Mouse (Mus musculus) gastrocnemius, postnatal 14 days (tissue): ENCODE data around the gene Ube2e2. TPM values are rescaled to one million over a fixed set of nuclear protein-coding genes. Genes with fewer than 3 reads are reported as not detected.
A peak's percentile ranks its signal among the peaks of the same experiment; 100 is the strongest.

ENCODE experiments used
- DNase-seq: peaks from one replicate; pipeline ENCODE4 v3.0.0; 2021; ENCODE audit warnings: mixed read lengths
- intact Hi-C: fragments of 180-260 bp; cut with DNase I; formaldehyde crosslinking; loops from one replicate; pipeline ENCODE4 v1.15.1; 2025; ENCODE audit warnings: low total_unique reads
- long read RNA-seq, 2 experiments: library from polyadenylated mRNA; stranded (forward); transcript quantifications; one replicate each; pipeline ENCODE4 v2.0.0; 2021
- total RNA-seq, 2 experiments: library from RNA; stranded (reverse); gene quantifications; 2 replicates each; pipeline ENCODE4 v1.2.3; 2021

Ube2e2 gene
- 10 to 100 TPM; 11.9 to 14.9 TPM for total RNA-seq
- long read RNA-seq, experiment 1: 0 reads
- long read RNA-seq, experiment 2, partial matches to known transcripts: 1 of 4 reads
- long read RNA-seq, experiment 2, other reads (novel, unspliced or antisense): 2 of 4 reads

DNA sequence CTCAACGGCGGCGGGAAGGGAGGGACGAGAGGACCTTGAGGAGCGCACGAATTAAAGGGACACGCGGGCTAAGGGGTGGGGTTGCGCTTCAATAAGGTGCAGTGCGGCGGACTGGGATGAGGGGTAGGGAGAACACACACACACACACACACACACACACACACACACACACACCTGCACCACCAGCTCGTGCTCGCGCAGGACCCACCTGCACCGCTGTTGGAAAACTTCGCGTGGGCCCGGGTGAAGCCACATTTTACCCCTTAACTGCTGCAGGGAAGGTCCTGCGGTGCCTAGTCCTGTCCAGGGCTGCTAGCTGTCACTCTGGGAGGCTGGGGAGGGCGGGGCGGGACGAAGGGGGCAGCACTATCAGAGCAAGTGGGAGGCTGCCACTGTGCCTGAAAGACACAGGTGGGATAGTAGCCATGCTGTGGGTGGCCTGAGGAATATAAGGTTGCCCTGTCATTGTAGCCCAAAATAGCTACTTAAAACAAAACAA is at the start of gene Ube2e2:
Gene Ube2e2 (minus strand): TSS at position 321 of the 499 bp plus-strand sequence.
- no peak for DNase-seq
- intact Hi-C loops: no loop called here

DNA sequence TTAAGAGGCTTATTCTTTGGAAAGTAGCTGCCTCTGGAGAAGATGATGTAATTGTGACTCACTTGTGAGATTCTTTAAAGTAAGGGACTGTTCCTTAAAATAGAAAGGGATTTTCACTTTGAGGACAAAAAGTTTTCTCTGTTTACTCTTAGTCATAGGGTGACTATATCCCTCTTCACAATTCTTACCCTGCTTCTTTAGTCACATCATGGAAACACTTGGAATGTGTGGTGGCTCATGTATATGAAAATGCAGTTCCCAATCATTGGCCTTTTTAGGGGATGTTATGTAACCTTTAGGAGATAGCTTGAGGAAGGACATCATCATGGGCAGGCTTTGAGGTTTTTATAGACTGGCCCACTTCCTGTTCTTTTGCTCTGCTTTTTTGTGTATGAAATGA is 46.0 kb upstream of the Ube2e2 start:
- no peak for DNase-seq
- intact Hi-C loops: no loop called here

- DNase-seq: no peak
- intact Hi-C loops: no loop called here
These were observed 9.5 kb upstream of the Ube2e2 start for GRCm38 (mm10) chr14:18903553-18903952.

- intact Hi-C loops: no loop called here
- DNase-seq: peak; percentile 94
These were observed 733 bp downstream of the Ube2e2 start for GRCm38 (mm10) chr14:18893121-18893946.

DNA sequence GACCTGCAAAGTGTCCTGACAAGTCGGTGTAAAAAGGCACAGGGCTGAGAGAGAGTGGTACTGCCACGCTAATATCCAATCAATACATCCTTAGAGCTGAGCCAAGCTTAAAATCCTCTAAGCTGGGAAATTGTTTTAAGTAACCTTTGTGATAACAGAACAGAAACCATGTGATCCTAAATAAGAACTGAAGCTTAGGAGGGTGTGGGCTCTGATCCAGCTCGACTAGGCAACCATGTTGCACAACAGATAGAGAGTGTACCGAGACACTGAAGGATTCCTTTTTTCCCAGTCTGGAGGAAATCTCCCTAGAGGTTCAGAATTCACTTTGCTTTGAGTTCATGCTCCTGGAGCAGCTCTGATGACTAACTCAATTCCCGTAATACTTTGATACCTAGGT is 4.5 kb downstream of the Ube2e2 start:
- DNase-seq: no peak
- intact Hi-C loops: no loop called here

- intact Hi-C loops: no loop called here
These were observed 11.6 kb downstream of the Ube2e2 start for GRCm38 (mm10) chr14:18882493-18882892.

GRCm38 (mm10) chr14:18870716-18871115 is 23.4 kb downstream of the Ube2e2 start:
- intact Hi-C loops: no loop called here

More at GRCm38 (mm10) chr14:18882493-18882892, 11.6 kb downstream of the Ube2e2 start:
- peak; percentile 9 for DNase-seq

DNA sequence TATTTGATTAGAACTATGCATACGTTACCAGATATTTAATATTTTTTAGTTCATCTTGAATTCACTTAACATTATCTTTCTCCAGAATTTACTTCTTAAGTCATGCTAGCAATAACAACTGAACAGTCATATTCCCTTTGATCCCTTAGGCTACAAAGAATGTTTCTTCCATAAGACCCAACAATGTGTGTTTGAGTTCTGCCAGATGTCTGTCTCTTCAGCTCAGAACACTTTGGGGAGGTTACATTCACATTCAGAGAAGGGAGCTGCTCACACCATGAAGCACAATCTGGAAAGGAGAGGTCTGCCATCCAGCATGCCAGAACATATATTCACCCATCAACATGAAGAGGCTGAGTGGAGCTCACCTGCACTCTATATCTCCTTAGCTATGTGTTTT is 65.4 kb downstream of the Ube2e2 start:
- intact Hi-C loops: no loop called here
- no peak for DNase-seq

More at GRCm38 (mm10) chr14:18870716-18871115, 23.4 kb downstream of the Ube2e2 start:
- no peak for DNase-seq

DNA sequence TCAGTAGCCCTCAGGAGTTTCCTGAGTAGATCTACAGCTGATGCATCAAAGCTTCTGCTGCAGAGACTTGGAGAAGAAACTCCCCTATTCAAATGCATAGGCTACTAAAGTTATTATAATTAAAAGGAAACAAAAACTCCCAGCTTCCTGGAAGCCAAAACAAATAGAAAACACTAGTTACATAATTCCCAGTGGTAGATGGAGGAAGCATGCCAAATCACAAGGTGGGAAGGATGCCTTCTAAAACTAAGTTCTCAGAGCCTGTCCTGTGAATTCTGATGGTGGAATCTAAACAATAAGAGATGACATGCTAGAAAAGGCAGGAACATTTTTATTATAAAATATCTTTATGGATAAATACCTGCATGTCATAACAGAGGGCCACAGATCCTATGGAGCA is 67.3 kb downstream of the Ube2e2 start:
- no peak for DNase-seq
- intact Hi-C loops: no loop called here

- DNase-seq: no peak
- intact Hi-C loops: no loop called here
These were observed 73.4 kb downstream of the Ube2e2 start for GRCm38 (mm10) chr14:18820713-18821112.

- no peak for DNase-seq
- intact Hi-C loops: no loop called here
These were observed 97.2 kb downstream of the Ube2e2 start for GRCm38 (mm10) chr14:18796857-18797256.

DNA sequence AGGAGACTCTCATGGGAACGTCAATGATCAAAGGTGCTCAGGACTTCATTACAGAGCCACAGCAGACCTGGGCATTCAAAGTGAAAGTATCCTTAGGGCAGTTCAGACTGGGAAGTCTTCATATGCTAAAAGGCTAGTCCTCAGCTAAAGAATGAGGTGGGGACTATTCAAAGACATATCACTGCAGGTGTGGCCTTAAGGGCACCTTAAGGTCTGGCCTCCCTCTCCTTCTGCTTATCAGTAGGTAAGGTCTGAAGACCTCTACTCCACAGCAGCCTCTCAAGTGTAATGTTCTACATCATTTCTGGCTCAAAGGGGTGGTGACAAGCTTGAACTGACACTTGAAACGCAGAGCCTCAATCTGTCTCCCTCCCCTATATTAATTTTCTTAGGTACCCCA is 98.3 kb downstream of the Ube2e2 start:
- DNase-seq: no peak
- intact Hi-C loops: no loop called here

- DNase-seq: no peak
- intact Hi-C loops: no loop called here
These were observed 114.9 kb downstream of the Ube2e2 start for GRCm38 (mm10) chr14:18778993-18779675.

DNA sequence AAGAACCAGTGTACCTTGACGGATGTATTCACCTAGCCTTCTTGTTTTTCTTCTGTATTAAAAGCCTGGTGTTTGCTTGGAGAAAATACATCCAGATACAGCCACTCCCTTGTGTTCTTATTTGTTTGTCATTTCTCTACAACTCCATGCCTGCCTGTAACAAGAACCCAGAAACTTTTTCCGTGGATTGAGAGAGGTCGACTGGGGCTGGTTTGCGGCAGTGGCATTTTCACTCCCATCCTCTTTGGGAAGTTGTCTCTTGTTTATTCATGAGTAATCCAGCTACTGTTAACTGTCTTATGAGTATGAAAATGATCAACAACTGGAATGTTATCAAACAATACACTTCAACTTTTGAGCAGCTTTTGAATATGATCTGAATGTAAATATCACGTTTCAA is 115.8 kb downstream of the Ube2e2 start:
- intact Hi-C loops: no loop called here
- no peak for DNase-seq

GRCm38 (mm10) chr14:18776132-18776531 is 117.9 kb downstream of the Ube2e2 start:
- intact Hi-C loops: no loop called here
- no peak for DNase-seq

GRCm38 (mm10) chr14:18773724-18774123 is 120.3 kb downstream of the Ube2e2 start:
- no peak for DNase-seq
- intact Hi-C loops: no loop called here

GRCm38 (mm10) chr14:18759601-18760356 is 134.3 kb downstream of the Ube2e2 start:
- no peak for DNase-seq
- intact Hi-C loops: no loop called here

- intact Hi-C loops: no loop called here
- no peak for DNase-seq
These were observed 135.2 kb downstream of the Ube2e2 start for GRCm38 (mm10) chr14:18758595-18759532.

- intact Hi-C loops: no loop called here
- DNase-seq: no peak
These were observed 136.1 kb downstream of the Ube2e2 start for GRCm38 (mm10) chr14:18758003-18758402.
